Mouse (Mus musculus) testis, adult 2 months (tissue): ENCODE results near the gene Xpa.

Experiments
- CTCF ChIP-seq: fragments of 200-500 bp; IDR thresholded peaks from 2 replicates; pipeline ENCODE4 v1.5.1; 2012; ENCODE audit warnings: low read depth, mild to moderate bottlenecking, inconsistent platforms, low read length, moderate library complexity; ENCODE audit not compliant: control insufficient read depth, insufficient read depth, insufficient replicate concordance
- POLR2A ChIP-seq: fragments of 200-500 bp; IDR thresholded peaks from 2 replicates; pipeline ENCODE4 v1.6.1; 2012; ENCODE audit warnings: low read depth, mild to moderate bottlenecking, inconsistent platforms, low read length, moderate library complexity; ENCODE audit not compliant: control insufficient read depth

DNA sequence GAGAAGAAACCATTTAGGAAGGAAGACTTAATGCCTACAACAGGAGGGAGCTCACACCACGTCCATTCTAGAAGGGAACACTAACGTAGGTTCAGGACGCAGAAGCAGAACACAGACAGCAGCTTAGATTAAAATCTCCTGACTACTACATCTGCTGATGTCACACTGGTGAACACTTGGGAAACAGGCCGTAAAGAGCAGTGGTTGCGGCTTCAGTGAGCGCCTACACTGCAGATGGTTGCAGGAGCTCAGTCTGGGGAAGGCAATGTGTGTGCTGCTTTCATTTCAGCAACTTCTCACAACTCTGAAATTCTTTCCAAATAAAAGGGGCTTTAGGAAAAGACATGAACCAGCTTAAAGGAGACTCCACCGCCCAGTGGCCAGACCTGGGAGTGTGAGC lies 18.6 kb downstream of the Xpa start:
- TF ChIP-seq CTCF (no peak), POLR2A (no peak)
